Mouse (Mus musculus): ENCODE results near the gene Trim32.

GRCm38 (mm10) chr4:65608112-65608511, 3.3 kb downstream of the Trim32 start:
- TF ChIP-seq CTCF (IDR thresholded peaks at IDR 0.05; ENCODE audit: low read depth, low read length) (no peak), GATA1 (IDR thresholded peaks at IDR 0.05; ENCODE audit: borderline replicate concordance, low read length) (no peak), POLR2AphosphoS5 (IDR thresholded peaks at IDR 0.05; ENCODE audit: insufficient replicate concordance, low read depth, low read length) (no peak), TAL1 (conservative IDR thresholded peaks at IDR 0.05; ENCODE audit: low read depth, low read length) (no peak), GATA2 (IDR thresholded peaks at IDR 0.05; ENCODE audit: borderline replicate concordance, low read depth, low read length) (no peak)
